Mouse (Mus musculus) MN1 (cell line): ENCODE data around the gene Srsy.
"Not testable (repeated sequence)": the region's sequence is repeated elsewhere in the genome, so short reads cannot be mapped to it uniquely, and the experiment has no call there.

Experiments used
- DNase-seq: peaks from one replicate; pipeline ENCODE4 v3.0.0-alpha.2; 2016; ENCODE audit warnings: low spot score

The Srsy gene

GRCm38 (mm10) chrY:17937230-17937629 is at the start of gene Srsy:
Gene Srsy, minus strand, starts transcription at chrY:17937330.
- not testable (repeated sequence) for DNase-seq
